Mouse (Mus musculus): ENCODE measurements around the gene Olfr96.
A peak's percentile ranks its signal among the peaks of the same experiment; 100 is the strongest.
"Not testable (repeated sequence)": the region's sequence is repeated elsewhere in the genome, so short reads cannot be mapped to it uniquely, and the experiment has no call there.

Olfr96 gene

DNA sequence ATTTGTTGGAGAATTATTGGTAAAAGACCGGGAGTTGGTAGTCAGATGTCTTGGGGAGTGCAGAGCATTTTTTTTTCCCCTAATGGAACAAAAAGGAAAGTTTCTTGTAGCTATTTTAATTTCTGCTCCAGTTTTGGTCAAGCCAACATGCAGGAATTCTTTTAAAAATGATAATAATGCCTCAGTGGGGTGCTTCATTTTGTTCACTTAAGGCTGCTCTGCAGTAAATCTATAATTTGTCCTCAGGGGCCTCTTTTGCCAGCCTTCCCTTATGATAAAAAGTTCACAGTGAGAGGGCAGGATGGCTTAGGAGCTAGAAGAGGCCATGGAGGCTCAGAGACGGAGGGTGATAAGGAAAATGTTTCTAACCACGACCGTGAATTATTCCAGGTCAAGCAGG, at the start of gene Olfr96:
Olfr96 (plus strand) TSS at position 301 of the 400 bp plus-strand sequence.
- DNase-seq, result no peak

- no peak for DNase-seq
These were observed 34.5 kb upstream of the Olfr96 start for GRCm38 (mm10) chr17:37185474-37185873.

DNA sequence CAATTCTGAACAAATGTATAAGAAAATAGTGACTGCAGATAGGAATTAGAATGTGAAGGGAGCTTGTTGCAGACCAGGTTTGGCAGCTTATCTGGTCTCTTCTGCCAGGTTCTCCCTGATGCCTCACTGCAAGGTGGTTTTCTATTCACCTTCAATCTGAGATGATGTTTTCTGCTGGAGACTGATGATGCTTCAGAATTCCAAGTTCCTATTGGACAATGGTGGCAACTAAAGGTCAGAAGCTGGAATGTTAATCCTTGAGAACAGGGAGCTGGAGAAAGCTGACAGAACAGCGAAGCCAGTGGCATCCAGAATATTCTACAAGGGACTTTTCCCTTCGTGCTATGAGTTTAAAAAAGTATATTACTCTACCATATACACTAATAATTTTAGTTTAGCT, 29.2 kb upstream of the Olfr96 start:
- DNase-seq, result peak; percentile 5 to 49

GRCm38 (mm10) chr17:37193032-37193431, 26.9 kb upstream of the Olfr96 start:
- no peak for DNase-seq

DNA sequence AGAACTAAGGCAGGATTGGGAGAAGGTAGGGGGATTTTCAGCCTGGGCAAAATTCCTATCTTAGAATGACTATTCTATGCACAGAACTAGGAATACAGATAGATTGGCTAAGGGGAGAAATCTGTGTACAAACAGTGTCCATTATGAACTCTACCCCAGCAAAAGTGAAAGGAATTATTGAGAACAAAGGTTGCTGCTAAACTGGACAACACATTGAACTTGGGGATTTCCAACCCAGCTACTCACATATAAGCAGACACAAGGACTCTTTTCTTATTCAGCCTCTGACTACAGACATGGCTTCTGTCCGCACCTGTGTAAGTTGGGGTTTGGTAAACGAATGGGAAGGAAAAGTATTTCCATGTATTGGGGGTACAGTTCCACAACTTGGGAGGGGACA, 26.3 kb upstream of the Olfr96 start, which contains the start of gene Ubd:
Ubd (plus strand) TSS at position 237 of the 400 bp plus-strand sequence.
- DNase-seq, result no peak

GRCm38 (mm10) chr17:37194782-37195181, 25.2 kb upstream of the Olfr96 start:
- DNase-seq, result no peak

DNA sequence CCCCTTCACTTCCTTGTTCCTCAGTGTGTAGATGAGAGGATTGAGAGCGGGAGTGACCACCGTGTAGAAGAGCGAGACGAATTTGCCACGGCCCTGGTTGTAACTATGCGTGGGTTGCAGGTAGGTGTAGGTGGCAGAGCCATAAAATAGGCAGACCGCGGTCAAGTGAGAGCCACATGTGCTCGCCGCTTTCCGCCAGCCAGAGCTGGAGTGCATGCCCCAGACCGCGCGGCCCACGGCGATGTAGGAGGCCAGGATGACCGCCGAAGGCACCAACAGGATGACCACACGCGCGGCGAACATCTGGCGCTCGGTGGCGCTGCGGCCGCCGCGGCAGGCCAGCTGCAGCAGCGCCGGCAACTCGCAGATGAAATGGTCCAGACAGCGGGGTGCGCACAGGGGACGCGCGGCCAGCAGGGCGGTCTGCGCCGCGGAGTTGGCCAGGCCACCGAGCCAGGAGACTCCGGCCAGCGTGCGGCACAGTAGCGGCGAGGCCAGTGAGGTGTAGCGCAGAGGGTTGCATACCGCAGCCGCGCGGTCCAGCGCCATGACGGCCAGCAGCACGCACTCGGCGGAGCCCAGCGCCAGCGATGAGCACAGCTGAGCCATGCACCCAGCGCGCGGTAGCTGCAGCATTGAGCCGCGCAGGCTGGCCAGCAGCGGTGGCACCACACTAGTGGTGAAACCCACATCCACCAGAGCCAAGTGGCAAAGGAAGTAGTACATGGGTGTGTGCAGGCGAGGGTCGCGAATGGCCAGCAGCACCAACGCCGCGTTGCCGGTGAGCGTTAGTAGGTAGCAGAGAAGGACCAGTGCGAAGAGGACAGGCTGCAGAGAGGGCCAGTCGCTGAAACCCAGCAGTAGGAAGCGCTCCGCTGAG, 22.9 kb upstream of the Olfr96 start:
- DNase-seq, result peak; percentile 21 to 39

GRCm38 (mm10) chr17:37200894-37201293, 19.1 kb upstream of the Olfr96 start, which contains the start of gene Olfr94:
TSS of gene Olfr94 (minus strand) at chr17:37200994.
- no peak for DNase-seq

DNA sequence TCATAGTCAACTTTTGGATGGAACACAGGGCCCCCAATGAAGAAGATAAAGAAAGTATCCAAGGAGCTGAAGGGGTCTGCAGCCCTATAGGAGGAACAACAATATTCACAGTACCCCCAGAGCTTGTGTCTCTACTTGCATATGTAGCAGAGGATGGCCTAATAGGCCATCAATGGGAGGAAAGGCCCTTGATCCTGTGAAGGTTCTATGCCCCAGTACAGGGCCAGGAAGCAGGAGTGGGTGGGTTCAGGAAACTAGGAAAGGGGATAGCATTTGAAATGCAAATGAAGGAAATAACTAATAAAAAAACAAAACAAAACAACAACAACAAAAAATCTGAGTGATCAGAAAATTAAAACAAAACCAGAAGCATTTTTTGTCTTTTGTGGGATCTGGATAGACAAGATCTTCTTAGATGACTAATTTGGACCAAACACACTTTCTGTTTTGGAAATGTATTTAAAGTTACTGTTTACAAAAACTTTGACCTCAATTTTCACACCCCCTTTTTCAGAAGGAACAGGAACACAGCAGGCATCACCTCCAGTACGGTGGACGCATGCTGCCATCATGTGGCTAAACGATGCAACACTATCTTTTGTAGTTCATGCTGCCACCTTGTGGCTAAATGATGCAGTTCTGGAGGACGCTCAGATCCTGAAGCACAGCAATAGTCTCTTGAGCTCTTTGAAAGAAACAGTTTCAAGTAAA, 16.6 kb upstream of the Olfr96 start:
- peak; percentile 75 to 86 for DNase-seq

DNA sequence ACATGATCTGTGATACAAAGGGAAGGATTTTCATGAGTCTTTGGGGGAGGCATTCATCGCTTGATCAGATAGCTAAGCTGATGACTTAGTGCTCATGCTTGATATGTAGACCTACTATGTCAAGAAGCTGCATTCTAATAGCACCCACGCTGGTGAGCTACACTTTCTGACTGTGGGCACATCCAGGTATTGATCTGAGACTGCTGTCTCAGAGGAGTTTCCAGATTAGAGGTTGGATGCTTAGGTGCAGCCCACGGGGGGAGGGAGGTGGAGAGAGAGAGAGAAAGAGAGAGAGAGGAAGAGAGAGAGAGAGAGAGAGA, 16.1 kb upstream of the Olfr96 start:
- DNase-seq, result no peak

GRCm38 (mm10) chr17:37210884-37211768, 8.8 kb upstream of the Olfr96 start:
- peak; percentile 22 to 41 for DNase-seq

GRCm38 (mm10) chr17:37213018-37213417, 6.9 kb upstream of the Olfr96 start, which contains the start of gene Olfr95:
TSS of gene Olfr95 (minus strand) at chr17:37213118.
- DNase-seq, result no peak

DNA sequence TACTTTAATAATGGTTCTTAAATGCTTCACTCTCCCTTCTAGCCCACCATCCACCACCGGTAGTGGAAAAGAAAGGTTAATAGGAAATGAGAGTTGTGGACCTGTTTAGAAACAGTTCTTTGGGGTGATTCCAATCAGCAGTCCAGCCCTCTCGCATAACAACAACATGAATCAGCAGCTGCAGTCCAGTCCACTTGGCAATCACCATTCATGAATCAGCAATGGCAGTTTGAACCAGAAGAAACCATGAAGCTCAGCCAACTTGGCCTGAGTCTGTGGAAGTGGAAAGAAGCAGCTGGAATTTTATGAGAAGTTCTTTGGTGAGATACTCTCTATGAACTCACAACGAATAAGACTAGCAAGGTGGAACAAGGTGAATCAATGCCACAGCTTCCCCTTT, 1.5 kb upstream of the Olfr96 start:
- DNase-seq, result no peak

DNA sequence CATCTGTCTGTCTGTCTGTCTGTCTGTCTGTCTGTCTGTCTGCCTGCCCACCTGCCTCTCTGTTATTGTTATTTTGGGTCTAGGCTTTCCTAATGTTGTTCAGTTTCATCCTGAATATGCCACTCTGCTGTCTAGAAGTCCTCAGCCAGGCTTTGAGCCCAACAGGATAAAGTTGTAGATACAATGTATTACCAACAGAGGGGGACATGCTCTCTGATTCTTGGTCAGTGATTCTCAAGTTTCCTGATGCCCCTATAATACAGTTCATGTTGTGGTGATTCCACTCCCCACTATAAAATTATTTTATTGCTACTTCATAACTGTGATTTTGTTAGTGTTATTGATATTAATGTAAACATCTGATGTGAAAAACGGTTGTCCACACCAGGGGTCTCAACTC, 1.9 kb downstream of the Olfr96 start:
- no peak for DNase-seq

- DNase-seq, result not testable (repeated sequence)
These were observed 17.3 kb downstream of the Olfr96 start, which contains the start of gene Olfr97 for GRCm38 (mm10) chr17:37237230-37237629. TSS of gene Olfr97 (minus strand) at chr17:37237330.

DNA sequence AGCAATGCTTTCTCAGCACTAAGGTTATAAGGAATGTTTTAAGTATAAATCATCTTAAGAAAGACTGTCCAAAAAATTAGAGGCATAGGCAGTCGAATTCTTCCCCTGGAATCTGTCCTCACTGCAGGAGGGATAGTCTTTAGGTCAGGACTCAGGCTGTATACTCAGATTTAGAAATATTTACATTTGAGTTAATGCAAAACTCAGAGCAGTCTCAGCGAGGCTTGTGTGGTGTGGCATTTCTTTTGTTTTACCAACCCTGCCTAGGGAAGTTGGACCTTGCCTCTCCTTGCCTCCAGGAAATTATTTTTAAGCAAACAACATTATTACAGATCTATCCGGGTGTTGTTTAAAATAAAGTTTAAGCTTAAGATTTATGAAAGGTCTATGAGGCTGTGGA, 22.3 kb downstream of the Olfr96 start:
- DNase-seq, result no peak

GRCm38 (mm10) chr17:37246715-37247114, 26.8 kb downstream of the Olfr96 start:
- peak; percentile 3 for DNase-seq

GRCm38 (mm10) chr17:37249460-37249859, 29.5 kb downstream of the Olfr96 start:
- no peak for DNase-seq

GRCm38 (mm10) chr17:37250544-37250943, 30.6 kb downstream of the Olfr96 start:
- peak in 1 of 2 experiments; percentile 20 for DNase-seq

DNA sequence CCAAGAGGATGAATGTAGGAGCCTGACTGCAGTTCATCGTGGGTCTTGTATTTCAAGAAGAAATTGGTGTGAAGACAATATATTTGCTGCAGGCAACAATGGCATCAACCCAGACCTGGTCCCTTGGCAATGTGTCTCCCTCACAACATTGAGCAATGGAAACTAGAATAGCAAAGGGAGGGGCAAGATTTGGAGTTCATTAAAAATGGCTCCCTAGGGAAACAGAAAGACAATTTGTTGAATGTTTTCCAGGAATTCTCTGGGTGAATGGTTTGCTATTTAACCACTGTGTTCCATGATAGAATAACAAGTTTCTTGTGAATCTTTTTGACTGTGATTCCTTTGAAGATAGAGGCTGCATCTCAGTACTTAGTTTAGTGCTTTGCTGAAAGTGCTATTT, 43.7 kb downstream of the Olfr96 start, which contains the start of gene Olfr98:
Olfr98 (minus strand) TSS at position 124 of the 400 bp plus-strand sequence.
- DNase-seq, result no peak

GRCm38 (mm10) chr17:37270058-37270701, 50.2 kb downstream of the Olfr96 start, which contains the start of gene H2-M3:
TSS of gene H2-M3 (plus strand) at chr17:37270220.
- peak; percentile 71 to 85 for DNase-seq

- peak; percentile 8 to 13 for DNase-seq
These were observed 50.8 kb downstream of the Olfr96 start for GRCm38 (mm10) chr17:37270702-37271092.

Data from cerebellum, postnatal 25 days (tissue).